Mouse (Mus musculus) thymus, postnatal 10 days (tissue): ENCODE data around the gene 2200002D01Rik.

Experiments
- DNase-seq, 2 experiments: peaks; one replicate each; pipeline ENCODE4 v3.0.0; 2021; ENCODE audit warnings: low spot score in 2 of 2

The 2200002D01Rik gene

GRCm38 (mm10) chr7:29248261-29248841, at the start of gene 2200002D01Rik:
Gene 2200002D01Rik (minus strand): TSS chr7:29248466.
- peak in 1 of 2 experiments; percentile 34 for DNase-seq

- peak; percentile 49 to 73 for DNase-seq
Measured at GRCm38 (mm10) chr7:29296998-29297397, 48.7 kb upstream of the 2200002D01Rik start.

- no peak for DNase-seq
Measured at GRCm38 (mm10) chr7:29295861-29296647, 47.8 kb upstream of the 2200002D01Rik start.

GRCm38 (mm10) chr7:29294111-29294761, 46.0 kb upstream of the 2200002D01Rik start:
- no peak for DNase-seq

GRCm38 (mm10) chr7:29293131-29294065, 45.1 kb upstream of the 2200002D01Rik start:
- no peak for DNase-seq

GRCm38 (mm10) chr7:29292458-29293098, 44.3 kb upstream of the 2200002D01Rik start:
- DNase-seq, result no peak

GRCm38 (mm10) chr7:29291616-29292457, 43.6 kb upstream of the 2200002D01Rik start:
- DNase-seq, result no peak

- DNase-seq, result no peak
Measured at GRCm38 (mm10) chr7:29290691-29291485, 42.6 kb upstream of the 2200002D01Rik start.

- DNase-seq, result no peak
Measured at GRCm38 (mm10) chr7:29289856-29290255, 41.6 kb upstream of the 2200002D01Rik start.

- peak; percentile 70 to 89 for DNase-seq
Measured at GRCm38 (mm10) chr7:29288942-29289638, 40.8 kb upstream of the 2200002D01Rik start, which contains the start of gene Ppp1r14a. Gene Ppp1r14a (plus strand): TSS chr7:29289308.

GRCm38 (mm10) chr7:29288079-29288478, 39.8 kb upstream of the 2200002D01Rik start:
- no peak for DNase-seq

- DNase-seq, result no peak
Measured at GRCm38 (mm10) chr7:29287481-29287880, 39.2 kb upstream of the 2200002D01Rik start.

- no peak for DNase-seq
Measured at GRCm38 (mm10) chr7:29284523-29284922, 36.3 kb upstream of the 2200002D01Rik start.

GRCm38 (mm10) chr7:29283876-29284275, 35.6 kb upstream of the 2200002D01Rik start:
- no peak for DNase-seq

GRCm38 (mm10) chr7:29282074-29282554, 33.8 kb upstream of the 2200002D01Rik start:
- DNase-seq, result no peak

- DNase-seq, result peak; percentile 77 to 80
Measured at GRCm38 (mm10) chr7:29281201-29282073, 33.2 kb upstream of the 2200002D01Rik start, which contains the start of gene Spint2. Gene Spint2 (minus strand): TSS chr7:29281912.

GRCm38 (mm10) chr7:29280801-29281200, 32.5 kb upstream of the 2200002D01Rik start:
- peak; percentile 58 to 59 for DNase-seq
